Mouse (Mus musculus): ENCODE measurements around the gene Il11.
A peak's percentile ranks its signal among the peaks of the same experiment; 100 is the strongest.

The Il11 gene

GRCm38 (mm10) chr7:4743354-4743753, 39.3 kb downstream of the Il11 start:
- DNase-seq (ENCODE audit: low spot score in 2 of 2) = no peak

- no peak for DNase-seq (ENCODE audit: low spot score in 2 of 2)
These were observed 40.2 kb downstream of the Il11 start for GRCm38 (mm10) chr7:4742482-4742819.

- DNase-seq (ENCODE audit: low spot score in 2 of 2) = no peak
These were observed 40.8 kb downstream of the Il11 start for GRCm38 (mm10) chr7:4741672-4742481.

DNA sequence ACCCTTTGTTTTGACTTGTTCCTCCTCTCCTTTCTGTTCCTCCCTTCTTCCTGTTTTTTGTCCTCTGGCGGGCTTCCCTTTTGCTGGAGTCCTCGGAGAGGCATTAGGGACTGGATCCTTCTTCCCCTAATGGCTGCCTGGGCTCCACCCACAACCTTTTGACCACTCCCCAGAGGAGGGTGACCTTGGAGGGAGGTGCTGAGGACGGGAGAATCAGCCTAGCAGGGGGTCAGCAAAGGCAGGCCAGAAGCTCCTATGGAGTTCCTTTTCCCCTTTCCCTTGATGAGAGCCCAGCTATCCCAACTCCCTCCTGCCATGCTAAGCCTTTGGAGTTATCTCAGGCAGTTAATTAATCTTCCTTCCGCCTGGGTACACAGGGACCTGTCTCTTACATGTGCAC, 41.5 kb downstream of the Il11 start:
- no peak for DNase-seq (ENCODE audit: low spot score in 2 of 2)

GRCm38 (mm10) chr7:4740309-4740727, 42.3 kb downstream of the Il11 start:
- DNase-seq (ENCODE audit: low spot score in 2 of 2) = no peak

GRCm38 (mm10) chr7:4739544-4740275, 42.9 kb downstream of the Il11 start, which contains the start of gene Kmt5c:
Gene Kmt5c, plus strand, starts transcription at chr7:4740115.
- peak; percentile 98 for DNase-seq (ENCODE audit: low spot score in 2 of 2)

- no peak for DNase-seq (ENCODE audit: low spot score in 2 of 2)
These were observed 43.6 kb downstream of the Il11 start for GRCm38 (mm10) chr7:4739041-4739543.

DNA sequence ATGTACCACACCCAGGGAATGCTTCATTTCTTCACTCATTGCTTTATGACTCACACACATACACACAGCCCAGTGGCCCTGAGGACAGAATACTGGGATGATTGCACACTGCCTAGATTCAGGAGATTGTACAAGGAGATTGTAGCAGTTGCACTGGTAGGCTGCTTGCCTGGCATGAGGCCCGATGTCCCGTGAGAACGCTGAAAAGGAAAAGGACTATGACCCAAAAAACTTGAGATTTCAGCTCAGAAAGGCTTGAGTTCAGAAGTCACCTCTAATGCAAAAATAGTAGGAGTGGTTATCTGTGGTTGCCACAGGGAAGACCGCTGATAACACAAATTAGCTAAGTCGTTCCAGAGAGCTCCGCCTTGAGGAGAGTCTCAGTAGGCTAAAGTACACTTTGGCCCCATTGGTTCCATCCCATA, 49.7 kb downstream of the Il11 start:
- no peak for DNase-seq (ENCODE audit: low spot score in 2 of 2)

DNA sequence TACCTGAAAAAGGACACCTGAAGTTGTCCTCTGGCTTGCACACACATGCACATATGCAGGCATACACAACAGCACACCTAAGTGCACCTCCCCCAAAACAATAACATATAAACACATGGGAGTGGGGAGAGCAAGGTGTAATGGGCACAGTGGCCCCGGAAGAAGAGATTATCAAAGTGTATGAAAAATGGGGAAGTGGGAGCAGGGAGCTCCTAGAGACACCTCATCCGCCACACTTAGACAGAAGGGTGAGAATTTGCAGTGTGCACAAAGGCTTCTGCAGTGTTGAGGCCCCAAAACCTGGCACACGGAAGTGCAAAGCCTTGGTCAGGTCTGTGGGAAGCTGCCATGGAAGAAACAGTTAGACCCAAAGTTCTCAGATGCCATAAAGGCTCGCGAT, 51.6 kb downstream of the Il11 start:
- no peak for DNase-seq (ENCODE audit: low spot score in 2 of 2)

DNA sequence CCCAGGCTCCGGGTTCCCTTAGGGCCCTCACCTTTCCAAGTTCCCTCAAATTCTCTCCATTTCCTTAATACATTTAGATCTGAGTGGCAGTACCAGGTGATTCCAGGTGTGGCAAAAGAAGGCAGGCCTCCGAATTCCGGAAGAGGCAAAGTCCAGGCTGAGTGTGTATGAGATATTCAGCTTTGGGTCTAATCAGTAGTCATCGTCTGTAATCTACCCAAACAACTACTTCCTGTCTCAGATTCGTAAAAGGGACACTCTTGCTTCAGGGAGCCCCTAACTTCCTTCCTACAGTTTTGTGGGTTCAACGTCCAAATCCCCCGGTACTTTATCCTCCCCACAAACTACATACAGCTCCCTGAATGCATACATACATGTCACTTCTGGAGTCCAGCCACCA, 57.5 kb downstream of the Il11 start, which contains the start of gene Tmem150b:
Gene Tmem150b, minus strand, starts transcription at position 81 of the 400 bp plus-strand sequence.
- DNase-seq (ENCODE audit: low spot score in 2 of 2) = no peak

DNA sequence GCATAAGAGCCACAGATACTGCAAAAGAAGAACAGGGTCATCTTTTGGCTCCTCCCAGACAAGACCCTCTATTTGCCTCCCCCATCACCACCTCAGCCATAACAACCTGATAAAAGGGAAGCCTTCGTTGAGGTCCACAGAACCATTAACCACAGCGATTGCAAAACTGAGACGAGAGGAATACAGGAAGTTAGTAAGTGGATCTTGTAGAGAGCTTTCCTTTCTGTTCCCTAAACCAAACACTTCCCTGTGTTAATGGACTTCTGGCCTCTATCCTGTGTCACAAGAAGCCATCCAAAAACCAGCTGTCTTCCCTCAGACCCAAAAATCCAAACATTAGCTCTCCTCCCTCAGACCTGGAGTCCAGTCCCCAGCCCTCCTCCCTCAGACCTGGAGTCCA, 58.3 kb downstream of the Il11 start:
- DNase-seq (ENCODE audit: low spot score in 2 of 2) = no peak

- DNase-seq (ENCODE audit: low spot score in 2 of 2) = peak in 1 of 2 experiments; percentile 12
These were observed 59.2 kb downstream of the Il11 start for GRCm38 (mm10) chr7:4723508-4723907.
